Mouse (Mus musculus) liver, embryonic 14.5 days (tissue): ENCODE measurements around the gene Lrrc4. TPM values are rescaled to one million over a fixed set of nuclear protein-coding genes. Genes with fewer than 3 reads are reported as not detected.

Experiments
- ATAC-seq: fragments of 200-750 bp; cut with Nextera tagmentation; 2 replicates; pipeline ENCODE4 v1.8.0; 2017; ENCODE audit warnings: moderate number of reproducible peaks, mild to moderate bottlenecking, moderate library complexity; ENCODE audit not compliant: insufficient read depth
- DNase-seq, 3 experiments: peaks; one replicate each; pipeline ENCODE4 v3.0.0-alpha.2; 2012 to 2013; ENCODE audit warnings: low read depth in 3 of 3, low spot score in 3 of 3
- H3K27ac ChIP-seq: fragments of 300-500 bp; sonication (generic); 2 replicates; pipeline ENCODE4 v1.5.1; 2014; ENCODE audit warnings: moderate library complexity, mild to moderate bottlenecking, control low read depth, inconsistent platforms
- H3K27me3 ChIP-seq: fragments of 300-500 bp; sonication (generic); 2 replicates; pipeline ENCODE4 v1.6.1; 2014; ENCODE audit warnings: mild to moderate bottlenecking, low read length, moderate library complexity; ENCODE audit not compliant: control insufficient read depth, insufficient read depth
- H3K36me3 ChIP-seq: fragments of 300-500 bp; sonication (generic); replicated peaks from 2 replicates; pipeline ENCODE4 v1.6.1; 2014; ENCODE audit warnings: low read depth; ENCODE audit not compliant: control insufficient read depth, insufficient read depth
- H3K4me1 ChIP-seq, 2 experiments: fragments of 200-500 bp in 1 of 2; fragments of 300-500 bp in 1 of 2; sonication (generic) in 1 of 2; replicated peaks; 2 replicates each; pipeline ENCODE4 v1.6.1; 2012 to 2014; ENCODE audit warnings: antibody characterized with exemption in 1 of 2, inconsistent platforms in 1 of 2, low read length in 1 of 2; ENCODE audit not compliant: control insufficient read depth in 2 of 2, insufficient read depth in 2 of 2
- H3K4me2 ChIP-seq: fragments of 300-500 bp; sonication (generic); 2 replicates; pipeline ENCODE4 v1.6.1; 2014; ENCODE audit warnings: low read depth, mild to moderate bottlenecking, control low read depth, moderate library complexity
- H3K4me3 ChIP-seq, 2 experiments: fragments of 200-500 bp in 1 of 2; fragments of 300-500 bp in 1 of 2; sonication (generic) in 1 of 2; 2 replicates each; pipeline ENCODE4 v1.5.1; 2012 to 2014; ENCODE audit warnings: low read depth in 2 of 2, low read length in 2 of 2, mild to moderate bottlenecking in 2 of 2, control low read depth in 1 of 2, inconsistent platforms in 1 of 2, moderate library complexity in 1 of 2; ENCODE audit not compliant: insufficient read depth in 1 of 2
- H3K9ac ChIP-seq: fragments of 300-500 bp; sonication (generic); replicated peaks from 2 replicates; pipeline ENCODE4 v1.6.1; 2014; ENCODE audit warnings: mild to moderate bottlenecking, control low read depth, moderate library complexity
- H3K9me3 ChIP-seq: fragments of 300-500 bp; sonication (generic); 2 replicates; pipeline ENCODE4 v1.6.1; 2016; ENCODE audit warnings: low read length, mixed read lengths; ENCODE audit not compliant: control insufficient read depth
- CTCF ChIP-seq: IDR thresholded peaks from 2 replicates; pipeline ENCODE4 v1.5.1; 2016; ENCODE audit warnings: antibody characterized with exemption, low read depth, control low read depth
- EP300 ChIP-seq: IDR thresholded peaks from 2 replicates; pipeline ENCODE4 v1.6.1; 2016; ENCODE audit warnings: antibody characterized with exemption, low read depth
- WGBS: fragments of 180-500 bp; shearing (Covaris S2); extraction: QIAGEN DNeasy Blood & Tissue Kit; methylation state at CpG from one replicate; pipeline ENCODE4 v1.1.7; 2014; ENCODE audit not compliant: insufficient replicate concordance; 5-methylcytosine and 5-hydroxymethylcytosine counted together
- polyA plus RNA-seq, 2 experiments: library from polyadenylated mRNA; depleted of rRNA in 1 of 2; stranded (reverse) in 1 of 2; unstranded in 1 of 2; fragments of >200 nt; fragmentation: Nextera tagmentation in 1 of 2; extraction: Ambion mirVana in 1 of 2; gene quantifications; 2 replicates each; pipeline versions ENCODE4 v1.2.1 to v1.2.3; 2012 to 2014

Lrrc4 gene
- polyA plus RNA-seq, 2 experiments = 0.06 to 0.10 TPM

DNA sequence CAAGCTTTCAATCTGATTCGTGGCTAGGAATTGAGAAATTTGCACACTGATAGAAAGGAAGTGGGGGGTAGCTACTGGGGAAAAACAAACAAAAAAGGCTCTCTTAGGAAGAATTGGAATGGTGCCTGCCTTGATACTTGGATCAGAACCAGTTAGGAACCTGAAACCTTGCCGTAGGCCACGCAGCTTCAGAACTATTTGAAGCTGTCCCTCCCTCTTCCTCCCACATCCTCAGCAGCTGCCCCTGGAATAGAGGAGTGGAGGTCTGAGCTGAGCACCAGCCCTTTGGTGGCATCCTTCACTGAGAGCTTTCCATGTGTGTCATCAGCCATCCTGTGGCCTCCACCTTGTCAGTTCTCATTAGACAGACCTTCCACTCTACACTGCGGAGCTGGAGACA, 14.1 kb upstream of the Lrrc4 start:
- no peaks in the 10 kb centered on the region for H3K36me3 ChIP-seq
- no peaks in the 10 kb centered on the region for H3K27me3 ChIP-seq
- H3K9ac ChIP-seq = no peak overlapping the region
- H3K27ac ChIP-seq = no peak overlapping the region
- no peak overlapping the region for H3K4me3 ChIP-seq
- H3K4me2 ChIP-seq = no peak overlapping the region
- ATAC-seq (no peak), DNase-seq (no peak)
- H3K9me3 ChIP-seq = no peaks in the 10 kb centered on the region
- 64% methylated on average over 4 of the region's 4 CpGs for WGBS
- TF ChIP-seq EP300 (no peak), CTCF (no peak)
- no peaks in the 10 kb centered on the region for H3K4me1 ChIP-seq

DNA sequence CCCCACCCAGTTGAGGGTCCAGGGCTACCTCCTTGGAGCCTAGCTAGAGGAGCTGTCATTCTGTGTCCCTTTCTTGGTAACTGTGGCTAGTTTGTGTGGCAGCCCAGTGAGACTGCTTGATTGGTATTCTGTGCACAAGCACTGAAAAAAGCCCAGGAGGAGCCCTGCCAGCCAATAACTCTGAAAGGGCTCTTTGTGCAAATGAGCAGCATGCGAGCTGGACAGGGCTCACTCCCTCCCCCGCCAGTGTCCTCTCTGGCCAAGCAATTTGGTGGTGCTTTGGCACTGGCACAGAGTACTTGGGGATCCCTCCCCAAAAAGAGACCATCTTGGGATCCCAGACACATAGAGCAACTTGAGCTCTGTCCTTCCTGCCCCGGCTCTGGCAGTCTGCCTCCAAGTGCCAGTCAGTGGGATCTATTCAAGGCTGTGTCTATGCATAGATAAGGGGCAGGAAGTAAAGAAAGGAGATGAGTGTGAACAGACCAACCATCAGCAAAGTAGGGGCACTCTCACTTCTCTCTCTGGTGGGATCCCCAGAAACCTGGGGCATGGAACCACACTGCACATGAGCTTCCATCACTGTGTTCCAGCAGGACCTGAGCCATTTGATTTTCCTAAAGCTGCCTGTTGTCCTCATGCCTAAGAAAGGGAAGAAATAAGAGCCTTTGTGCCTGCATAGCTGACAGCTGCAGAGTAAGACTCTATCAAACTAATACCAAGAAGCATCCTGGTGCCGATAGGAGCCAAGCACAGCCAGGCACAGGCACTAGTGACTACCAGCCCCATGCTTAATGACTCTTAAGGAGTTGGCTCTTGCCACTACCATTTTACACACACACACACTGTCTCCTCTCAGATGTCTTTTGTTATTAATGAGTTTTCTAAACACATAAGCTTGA, 11.1 kb upstream of the Lrrc4 start:
- H3K27ac ChIP-seq = no peak overlapping the region
- no peak overlapping the region for H3K4me2 ChIP-seq
- no peaks in the 10 kb centered on the region for H3K9me3 ChIP-seq
- WGBS = 44% methylated on average over 4 of the region's 4 CpGs
- H3K27me3 ChIP-seq = no peaks in the 10 kb centered on the region
- no peak for ATAC-seq
- TF ChIP-seq CTCF = no peak
- TF ChIP-seq EP300 = no peak
- DNase-seq = no peak
- H3K9ac ChIP-seq = no peak overlapping the region
- no peaks in the 10 kb centered on the region for H3K4me1 ChIP-seq
- no peaks in the 10 kb centered on the region for H3K36me3 ChIP-seq
- no peak overlapping the region for H3K4me3 ChIP-seq

DNA sequence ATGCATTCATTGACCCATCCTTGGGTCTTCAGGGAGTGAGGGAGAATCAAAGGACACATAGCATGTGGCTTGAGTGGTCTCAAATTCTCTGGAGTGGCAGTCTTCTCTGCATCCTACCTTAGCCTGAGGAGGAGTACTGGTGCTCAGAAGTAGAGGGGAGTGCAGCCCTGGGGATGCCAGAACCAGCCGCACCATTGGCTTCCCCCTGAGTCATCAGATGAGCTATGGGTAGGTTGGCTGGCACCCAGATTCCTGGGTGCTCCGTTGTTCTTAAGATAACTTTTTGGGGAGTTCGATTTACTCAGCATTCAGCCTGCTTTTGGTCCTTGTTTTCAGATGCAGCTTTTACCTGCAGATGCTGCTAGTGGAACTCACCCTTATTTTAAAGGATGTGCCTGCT, 10.0 kb upstream of the Lrrc4 start:
- Histone ChIP-seq H3K36me3 (no peaks in the 10 kb centered on the region), H3K4me2 (no peak overlapping the region), H3K4me3 (no peak overlapping the region), H3K9ac (no peak overlapping the region), H3K4me1 (no peaks in the 10 kb centered on the region), H3K27ac (no peak overlapping the region), H3K9me3 (no peaks in the 10 kb centered on the region), H3K27me3 (no peaks in the 10 kb centered on the region)
- no peak for DNase-seq
- WGBS = 74% methylated on average over 3 of the region's 3 CpGs
- TF ChIP-seq EP300 (no peak), CTCF (no peak)
- no peak for ATAC-seq

DNA sequence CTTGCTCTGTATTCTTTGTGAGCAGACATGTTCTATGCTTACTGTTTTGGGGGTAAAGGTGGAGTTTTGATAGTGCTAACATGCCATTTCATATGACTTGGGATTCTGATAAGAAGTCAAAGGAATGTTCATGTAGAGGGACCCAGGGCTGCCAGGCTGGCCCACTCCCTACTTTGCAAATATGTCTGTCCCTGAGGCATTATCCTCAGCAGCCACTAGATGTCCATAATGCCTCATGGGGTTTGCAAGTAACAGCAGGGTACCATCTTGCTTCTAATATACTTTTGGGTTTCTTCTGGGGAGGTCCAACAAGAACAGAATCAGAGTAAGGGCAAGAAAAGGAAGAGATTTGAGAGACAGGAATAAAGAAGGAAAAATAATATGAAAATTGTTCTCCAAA, 5.1 kb upstream of the Lrrc4 start:
- H3K4me2 ChIP-seq = no peak overlapping the region
- TF ChIP-seq EP300 = no peak
- peak; percentile 29; the same call in 1 of the 2 replicates for TF ChIP-seq CTCF
- H3K27me3 ChIP-seq = peaks cover 23% of the 10 kb centered on the region
- H3K4me1 ChIP-seq = peaks cover 0 to 1% of the 10 kb centered on the region in 2 experiments; a peak in 1 of 4 replicates
- no peak overlapping the region for H3K4me3 ChIP-seq
- H3K9ac ChIP-seq = no peak overlapping the region
- DNase-seq (no peak), ATAC-seq (no peak)
- H3K9me3 ChIP-seq = no peaks in the 10 kb centered on the region
- no peak overlapping the region for H3K27ac ChIP-seq
- H3K36me3 ChIP-seq = no peaks in the 10 kb centered on the region

DNA sequence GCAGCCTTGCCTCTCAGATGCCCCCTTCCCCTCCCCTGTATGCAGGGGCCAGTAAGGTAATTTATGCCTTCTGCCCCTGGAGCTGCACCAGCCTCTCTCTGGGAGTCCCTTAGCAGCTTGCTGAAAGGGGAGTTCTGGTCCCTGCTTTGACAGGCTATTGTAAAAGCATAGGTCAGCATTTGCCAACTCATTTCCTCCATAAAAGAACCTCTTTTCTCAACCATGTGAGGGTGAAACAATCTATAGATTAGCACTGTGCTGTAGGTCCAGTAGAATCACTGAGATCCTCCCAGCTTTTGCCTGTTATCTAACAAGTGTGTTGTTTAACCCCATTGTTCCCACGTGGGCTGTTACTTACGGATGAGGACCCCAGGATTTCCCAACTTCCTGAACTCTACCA, 2.5 kb upstream of the Lrrc4 start:
- no peak for TF ChIP-seq EP300
- TF ChIP-seq CTCF = no peak
- Histone ChIP-seq H3K9ac (no peak overlapping the region), H3K9me3 (no peaks in the 10 kb centered on the region), H3K36me3 (no peaks in the 10 kb centered on the region), H3K27ac (no peak overlapping the region), H3K4me1 (peaks cover 0 to 3% of the 10 kb centered on the region in 2 experiments; a peak in 1 of 4 replicates), H3K4me3 (no peak overlapping the region), H3K4me2 (no peak overlapping the region), H3K27me3 (peaks cover 33% of the 10 kb centered on the region)
- DNase-seq (no peak), ATAC-seq (no peak)
- 23% methylated on average over 2 of the region's 2 CpGs for WGBS
